Mouse (Mus musculus) thymus, adult 2 months (tissue): Measurements from ENCODE around the gene Tigit.

Experiments
- CTCF ChIP-seq: fragments of 200-500 bp; IDR thresholded peaks from 2 replicates; pipeline ENCODE4 v1.5.1; 2012; ENCODE audit warnings: mild to moderate bottlenecking, control low read depth, low read length, moderate library complexity, borderline replicate concordance; ENCODE audit not compliant: control insufficient read depth, poor library complexity, insufficient read depth; ENCODE audit errors: extremely low read depth
- POLR2A ChIP-seq: fragments of 200-500 bp; IDR thresholded peaks from 2 replicates; pipeline ENCODE4 v1.6.1; 2012; ENCODE audit warnings: mild to moderate bottlenecking, low read length, control low read depth, moderate library complexity; ENCODE audit not compliant: control insufficient read depth, poor library complexity, insufficient read depth; ENCODE audit errors: extremely low read depth

DNA sequence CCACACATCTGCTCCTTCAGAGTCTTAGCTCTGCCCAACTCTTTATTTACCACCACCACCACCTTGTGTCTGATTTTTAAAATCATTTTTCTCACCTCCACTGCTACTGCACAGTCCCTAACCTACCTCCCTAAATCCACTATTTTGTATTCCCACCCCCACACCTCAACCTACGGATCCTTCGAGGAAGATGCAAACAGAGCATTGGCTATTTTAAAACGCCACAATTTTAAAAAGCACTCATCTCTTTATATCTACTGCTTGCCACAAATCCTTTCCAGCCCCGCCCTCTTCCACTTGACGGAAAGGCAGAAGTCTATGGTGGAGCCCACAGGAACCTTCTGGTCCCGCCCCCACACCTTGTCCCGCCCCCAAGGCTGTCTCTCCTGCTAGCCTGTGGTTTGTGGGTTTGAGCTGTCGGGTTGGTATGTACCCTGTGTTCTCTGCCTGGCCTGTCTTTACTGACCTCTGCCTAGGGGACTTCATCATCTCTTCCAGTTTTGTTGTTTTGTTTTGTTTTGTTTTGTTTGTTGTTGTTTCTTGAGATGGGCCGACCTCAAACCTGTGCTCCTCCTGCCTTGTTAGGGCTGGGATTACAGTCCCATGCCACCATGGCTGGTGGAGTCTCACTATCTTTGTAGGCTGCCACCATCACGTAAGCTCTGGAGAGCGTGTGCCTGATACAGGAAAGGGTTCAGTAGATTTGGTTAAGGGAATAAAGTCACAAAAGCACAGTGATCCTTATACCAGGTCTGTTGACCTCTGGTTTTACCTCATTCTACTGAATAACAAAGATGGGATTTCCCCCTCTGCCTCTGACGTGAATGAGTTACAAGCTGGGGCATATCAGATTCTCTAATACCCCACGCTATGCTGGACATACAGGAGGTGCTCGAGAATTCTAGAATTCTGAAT lies 35.0 kb upstream of the Tigit start:
- TF ChIP-seq POLR2A (no peak), CTCF (no peak)
